Mouse (Mus musculus) brain, embryonic 14.5 days (tissue): ENCODE data around the gene Ppp2r1a.

ENCODE experiments used
- CTCF ChIP-seq: fragments of 200-500 bp; IDR thresholded peaks from 2 replicates; pipeline ENCODE4 v1.5.1; 2012; ENCODE audit warnings: inconsistent platforms, mild to moderate bottlenecking, moderate library complexity, borderline replicate concordance; ENCODE audit not compliant: insufficient read depth, insufficient read length; ENCODE audit errors: extremely low read depth
- POLR2A ChIP-seq: fragments of 200-500 bp; IDR thresholded peaks from 2 replicates; pipeline ENCODE4 v1.6.1; 2012; ENCODE audit warnings: mild to moderate bottlenecking, inconsistent platforms, borderline replicate concordance; ENCODE audit not compliant: poor library complexity, insufficient read depth, insufficient read length, severe bottlenecking; ENCODE audit errors: extremely low read depth

DNA sequence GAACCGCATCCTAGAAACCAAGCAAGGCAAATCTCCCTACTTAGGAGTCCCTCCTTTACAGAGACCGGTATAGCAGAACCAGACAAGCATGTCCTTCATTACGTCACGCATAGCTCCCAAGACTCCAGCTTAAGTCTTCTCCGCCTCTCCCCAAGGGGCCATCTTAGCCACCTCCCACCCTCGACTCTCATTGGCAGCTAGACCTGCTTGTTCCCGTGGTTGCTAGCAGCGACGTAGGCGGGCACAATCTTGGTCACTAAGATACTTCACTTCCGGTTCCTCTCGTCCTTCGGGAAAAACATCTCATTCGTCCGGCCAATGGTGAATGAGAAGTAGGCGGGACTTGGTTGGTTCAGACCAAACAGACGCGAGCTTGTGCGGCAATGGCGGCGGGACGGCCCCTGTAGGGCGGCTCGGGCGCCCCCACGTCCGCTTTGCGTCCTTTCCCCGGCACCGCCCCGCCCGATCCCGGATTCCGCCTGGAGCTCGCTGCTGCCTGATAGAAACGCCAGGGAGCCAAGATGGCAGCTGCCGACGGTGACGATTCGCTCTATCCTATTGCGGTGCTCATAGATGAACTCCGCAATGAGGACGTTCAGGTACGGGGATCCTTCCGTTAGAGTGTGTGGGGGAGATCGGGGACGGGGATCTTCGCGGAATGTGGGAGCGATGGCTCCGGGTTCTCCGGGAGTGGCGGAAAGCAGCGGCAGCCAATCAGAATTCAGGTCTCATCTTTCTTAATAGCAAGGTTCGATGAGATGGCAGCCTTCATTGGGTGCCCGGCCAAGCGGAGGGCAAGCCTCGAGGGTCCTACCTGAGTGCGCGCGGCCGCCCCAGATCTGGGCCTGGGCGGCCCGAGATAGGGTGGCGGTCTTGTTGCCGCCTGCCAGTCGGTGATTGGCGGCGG, at the start of gene Ppp2r1a:
- TF ChIP-seq CTCF (no peak), POLR2A (peak; percentile 52; the same call in 1 of the 2 replicates)
